Mouse (Mus musculus) layer of hippocampus, adult 9-11 months (tissue): ENCODE results near the gene Selenow.
A peak's percentile ranks its signal among the peaks of the same experiment; 100 is the strongest.

Experiments used
- DNase-seq: peaks from one replicate; pipeline ENCODE4 v3.0.0; 2022

The Selenow gene

GRCm38 (mm10) chr7:15922220-15922773, at the start of gene Selenow:
TSS of gene Selenow (minus strand) at chr7:15922402.
- DNase-seq = peak; percentile 94

DNA sequence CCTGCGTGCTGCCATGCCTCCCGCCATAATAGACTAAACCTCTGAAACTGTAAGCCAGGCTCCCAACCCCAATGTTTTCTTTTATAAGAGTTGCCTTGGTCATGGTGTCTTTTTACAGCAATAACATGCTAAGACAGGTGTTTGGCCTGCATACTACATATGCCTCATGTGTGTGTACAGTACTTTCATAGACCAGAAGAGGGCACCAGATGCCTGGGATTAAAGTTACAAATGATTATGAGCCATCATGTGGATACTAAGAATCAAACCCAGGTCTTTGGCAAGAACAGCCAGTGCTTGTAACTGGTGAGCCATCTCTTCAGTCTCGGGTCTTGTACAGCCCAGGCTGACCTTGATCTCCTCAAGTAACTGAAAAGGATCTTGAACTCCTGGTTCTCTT, 47.5 kb upstream of the Selenow start:
- DNase-seq = no peak

DNA sequence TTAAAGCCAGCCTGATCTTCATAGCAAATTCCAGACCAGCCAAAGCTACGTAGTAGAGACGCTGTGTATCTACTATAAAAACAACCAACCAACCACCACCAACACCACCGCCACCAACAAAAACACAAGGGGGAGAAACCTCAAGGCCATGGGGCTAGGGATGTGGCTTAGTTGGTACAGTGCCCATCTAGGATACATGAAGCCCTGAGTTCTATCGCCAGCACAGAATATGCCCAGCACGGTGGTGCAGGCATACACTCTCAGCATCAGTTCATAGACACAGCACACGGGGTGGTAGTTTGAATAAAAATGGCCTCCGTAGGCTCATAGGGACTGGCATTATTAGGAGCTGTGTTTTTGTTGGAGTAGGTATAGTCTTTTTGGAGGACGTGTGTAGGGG, 46.1 kb upstream of the Selenow start:
- DNase-seq = no peak

DNA sequence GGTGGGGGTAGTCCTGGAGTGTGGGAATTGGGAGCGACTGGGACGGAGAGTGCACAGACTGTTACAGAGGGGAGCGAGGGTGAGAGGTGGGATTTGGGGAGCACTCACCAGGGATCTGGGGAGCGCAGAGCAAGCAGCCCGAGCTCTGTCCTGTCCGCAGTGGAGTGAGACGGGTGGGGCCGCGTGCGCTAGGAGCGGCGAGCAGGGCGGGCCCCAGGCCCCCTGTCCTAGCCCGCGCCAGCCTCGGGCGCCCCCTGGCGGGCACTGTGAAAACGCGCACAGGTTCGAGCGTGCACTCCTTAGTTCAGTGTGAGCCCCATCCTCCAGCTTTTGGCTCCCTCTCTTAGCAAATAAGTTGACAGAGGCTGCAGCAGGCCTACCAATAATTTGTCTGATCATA, 45.1 kb upstream of the Selenow start, which contains the start of gene Ehd2:
Gene Ehd2, minus strand, starts transcription at position 256 of the 400 bp plus-strand sequence.
- DNase-seq = no peak

GRCm38 (mm10) chr7:15966489-15966888, 44.3 kb upstream of the Selenow start:
- DNase-seq = no peak

DNA sequence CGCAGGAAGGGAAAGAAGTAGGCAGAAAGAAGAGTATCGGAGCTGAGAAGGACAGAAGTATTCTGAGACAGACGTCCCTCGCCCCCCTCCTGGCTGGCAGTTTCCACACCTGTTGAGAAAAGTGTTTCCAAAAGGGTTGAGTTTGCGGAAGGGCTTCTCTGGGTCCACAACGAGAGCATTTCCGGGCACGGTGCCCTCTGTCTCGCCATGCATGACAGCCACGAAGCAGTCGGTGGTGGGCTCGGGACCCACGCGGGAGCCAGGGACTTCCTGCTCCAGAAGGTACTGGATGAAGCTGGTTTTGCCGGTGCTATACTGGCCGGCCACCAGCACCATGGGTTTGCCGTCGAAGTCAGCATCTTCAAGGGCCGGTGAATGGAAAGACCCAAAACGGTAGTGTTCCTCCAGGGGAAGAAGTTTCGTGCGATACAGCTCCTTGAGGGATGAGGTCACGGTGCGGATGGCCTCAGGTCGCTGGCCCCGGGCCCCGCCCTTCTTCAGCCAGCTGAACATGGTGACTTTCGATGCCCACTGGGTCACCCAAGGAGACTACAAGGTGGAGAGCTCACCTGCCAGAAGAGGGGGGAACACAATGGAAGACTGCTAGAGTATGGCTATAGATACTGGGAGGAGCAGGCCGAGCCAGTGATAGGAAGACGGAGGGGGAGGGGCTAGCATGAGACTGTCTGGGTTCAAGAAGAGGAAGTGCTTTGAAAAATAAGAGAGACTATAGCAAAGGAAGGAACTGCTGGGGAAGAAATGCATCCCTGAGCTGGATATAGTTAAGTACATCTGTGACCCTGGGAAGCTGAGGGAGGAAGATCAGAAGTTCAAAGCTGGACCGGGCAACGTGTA, 41.8 kb upstream of the Selenow start:
- no peak for DNase-seq

GRCm38 (mm10) chr7:15962311-15963288, 40.4 kb upstream of the Selenow start:
- DNase-seq = peak; percentile 50

DNA sequence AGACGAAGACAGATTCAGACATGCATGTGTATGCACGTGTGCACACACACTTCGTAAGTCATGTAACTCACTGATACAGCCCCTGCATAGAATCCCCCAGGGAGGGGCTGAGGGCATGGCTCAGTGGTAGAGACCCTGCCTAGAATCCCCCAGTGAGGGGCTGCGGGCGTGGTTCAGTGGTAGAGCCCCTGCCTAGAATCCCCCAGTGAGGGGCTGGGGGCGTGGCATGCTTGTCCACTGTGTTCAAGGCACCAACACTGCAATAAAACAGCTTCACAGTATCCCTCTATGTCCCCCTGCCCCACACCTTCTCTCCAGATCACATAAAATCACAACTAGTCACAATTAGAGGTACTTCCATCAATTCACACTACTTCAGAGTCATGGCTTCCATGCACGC, 39.6 kb upstream of the Selenow start:
- DNase-seq = no peak

DNA sequence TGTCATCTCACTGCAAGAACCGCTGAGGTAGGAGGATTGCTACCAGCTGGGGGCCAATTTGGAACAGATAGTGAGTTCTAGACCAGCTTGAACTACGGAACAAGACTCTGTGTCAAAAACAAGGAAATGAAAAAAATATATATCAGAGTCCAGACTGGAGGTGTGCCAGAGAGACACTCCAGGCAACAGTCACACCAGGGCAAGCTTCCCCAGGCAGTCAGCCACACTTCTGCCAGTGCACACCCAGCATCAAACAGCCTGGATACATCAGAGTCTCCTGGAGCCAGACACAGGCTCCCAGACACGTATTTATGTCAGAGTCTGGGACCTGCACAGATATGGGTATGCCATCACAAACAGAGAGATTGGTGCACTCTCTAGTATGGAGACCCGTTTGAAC, 39.0 kb upstream of the Selenow start:
- DNase-seq = no peak

DNA sequence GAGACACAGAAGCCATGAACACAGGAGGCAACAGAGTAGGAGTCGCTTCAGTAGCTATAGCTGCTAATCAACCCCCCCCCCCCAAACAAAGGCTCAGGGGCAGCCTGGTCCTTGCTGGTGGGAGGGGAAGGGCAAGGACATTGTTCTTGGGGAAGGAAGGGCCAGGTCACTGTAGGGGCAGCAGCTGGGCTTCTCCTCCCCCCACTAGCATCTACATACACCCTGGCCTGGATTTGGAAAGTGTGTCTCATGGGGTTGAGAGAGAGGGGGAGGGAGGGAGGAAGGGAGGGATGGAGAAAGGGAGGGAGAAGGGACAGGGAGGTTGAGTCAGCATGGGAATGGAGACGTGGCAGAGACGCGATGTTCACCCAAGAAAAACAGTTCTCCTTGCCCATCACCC, 38.5 kb upstream of the Selenow start:
- DNase-seq = no peak

DNA sequence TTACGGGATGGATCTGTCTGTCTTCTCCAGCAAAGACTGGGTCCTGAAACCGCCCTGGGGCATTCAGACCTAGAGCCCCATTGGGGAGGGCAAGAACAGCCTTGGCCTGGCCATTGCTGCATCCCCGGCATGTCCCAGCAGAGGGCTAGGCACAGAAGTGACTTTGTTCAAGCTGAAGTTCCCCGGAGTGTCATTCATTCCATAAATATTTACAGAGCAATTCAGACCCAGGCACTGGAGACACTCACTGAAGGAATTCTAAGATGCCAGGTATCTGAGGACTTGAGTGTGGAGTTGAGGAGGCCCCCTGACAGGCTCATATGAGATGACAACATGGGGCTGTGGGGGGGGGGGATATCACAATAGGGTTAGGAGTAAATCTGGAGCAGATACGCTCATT, 33.9 kb upstream of the Selenow start:
- DNase-seq = no peak

DNA sequence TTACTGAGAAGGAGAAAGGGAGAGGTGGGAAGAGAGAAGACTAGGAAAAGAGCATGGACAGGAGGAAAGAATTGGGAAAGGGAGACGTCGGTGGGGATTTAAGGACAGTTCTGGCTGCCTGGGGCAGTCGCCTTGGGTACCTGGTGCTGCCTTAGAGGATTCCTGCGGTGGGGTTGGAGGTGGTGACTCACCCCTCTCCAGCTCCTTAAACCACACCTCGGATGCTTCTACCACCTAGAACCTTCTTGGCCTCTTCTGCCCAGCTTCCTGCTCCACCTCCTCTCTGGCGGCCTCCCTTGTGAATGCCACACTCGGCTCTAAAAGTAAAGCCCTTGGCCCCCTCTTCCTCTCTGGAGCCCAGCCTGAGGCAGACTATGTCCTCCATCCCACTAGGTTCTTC, 33.3 kb upstream of the Selenow start:
- DNase-seq = no peak

GRCm38 (mm10) chr7:15954978-15955443, 32.8 kb upstream of the Selenow start:
- DNase-seq = no peak

DNA sequence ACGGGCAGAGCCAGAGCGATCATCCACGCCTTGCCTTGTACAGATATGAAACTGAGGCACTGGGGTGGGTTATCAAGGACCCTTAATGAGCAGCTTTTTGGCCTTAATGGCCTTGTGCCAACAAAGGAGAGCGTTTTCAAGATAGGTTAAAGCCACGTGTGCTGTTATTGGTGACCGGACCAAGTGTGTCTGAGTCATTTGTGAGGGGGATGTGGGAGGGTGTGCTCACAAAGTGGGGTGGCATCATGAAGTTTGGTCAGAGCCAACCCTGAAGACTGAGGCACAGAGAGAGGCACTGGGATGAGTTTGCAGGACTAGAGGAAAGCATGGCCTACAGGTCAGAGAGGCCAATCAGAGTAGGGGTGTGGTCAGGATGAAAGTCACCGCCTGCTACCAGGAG, 32.2 kb upstream of the Selenow start:
- DNase-seq = no peak

GRCm38 (mm10) chr7:15953307-15954074, 31.3 kb upstream of the Selenow start:
- DNase-seq = no peak

GRCm38 (mm10) chr7:15952416-15952815, 30.2 kb upstream of the Selenow start:
- no peak for DNase-seq

GRCm38 (mm10) chr7:15950008-15950407, 27.8 kb upstream of the Selenow start:
- DNase-seq = no peak

DNA sequence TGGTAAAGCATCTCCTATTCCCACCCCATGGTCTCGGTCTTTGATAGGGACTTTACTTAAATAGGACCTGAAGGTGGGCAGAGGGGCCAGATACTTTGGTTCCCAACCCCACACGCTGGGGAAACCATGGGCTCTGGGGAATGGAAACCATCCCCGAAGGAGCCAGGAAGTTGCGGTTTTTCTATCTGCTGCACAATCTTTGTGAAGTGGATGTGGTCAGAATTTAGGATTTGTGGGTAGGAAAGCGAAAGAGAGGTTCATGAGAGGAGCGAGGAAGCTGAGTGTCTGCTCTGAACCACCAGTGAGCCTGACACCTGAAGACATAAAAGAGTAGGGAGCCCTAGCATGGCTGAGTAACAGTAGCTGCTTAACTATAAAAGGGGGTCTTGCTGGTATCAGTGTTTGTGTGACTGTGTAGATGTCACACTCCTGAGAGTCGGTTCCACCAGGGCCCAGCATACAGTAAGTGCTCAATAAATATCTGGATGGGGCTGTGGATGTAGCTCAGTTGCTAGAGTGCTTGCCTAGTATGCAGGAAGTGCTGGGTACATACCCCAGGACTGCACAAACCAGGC, 27.1 kb upstream of the Selenow start:
- DNase-seq = no peak

DNA sequence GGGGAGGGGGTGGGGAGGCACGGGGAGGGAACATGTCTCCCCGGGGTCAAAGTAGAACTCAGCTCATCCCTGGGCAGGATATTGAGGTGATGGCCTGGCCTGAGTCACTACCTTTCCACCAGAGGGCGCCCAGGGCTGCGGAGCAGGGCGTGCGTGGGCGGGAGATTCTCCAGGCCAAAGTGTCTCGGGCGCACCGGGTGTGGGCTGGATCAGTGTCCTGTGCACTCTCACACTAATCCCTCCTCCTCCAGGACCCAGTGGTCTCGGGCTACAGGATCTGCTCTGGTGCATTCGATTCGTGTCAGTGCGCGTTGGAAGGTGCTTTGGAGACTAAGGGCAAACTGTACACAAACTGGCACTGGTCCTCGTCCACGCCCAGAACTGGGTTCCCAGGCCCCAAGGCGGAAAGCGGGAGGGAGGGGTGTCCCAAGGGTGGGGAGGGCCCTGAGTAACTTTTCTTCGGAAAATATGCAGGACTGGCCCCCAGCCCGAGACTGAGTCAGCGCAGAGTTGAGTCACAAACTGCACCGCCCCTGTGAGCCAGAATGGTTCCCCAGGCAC, 26.3 kb upstream of the Selenow start:
- DNase-seq = peak; percentile 70

DNA sequence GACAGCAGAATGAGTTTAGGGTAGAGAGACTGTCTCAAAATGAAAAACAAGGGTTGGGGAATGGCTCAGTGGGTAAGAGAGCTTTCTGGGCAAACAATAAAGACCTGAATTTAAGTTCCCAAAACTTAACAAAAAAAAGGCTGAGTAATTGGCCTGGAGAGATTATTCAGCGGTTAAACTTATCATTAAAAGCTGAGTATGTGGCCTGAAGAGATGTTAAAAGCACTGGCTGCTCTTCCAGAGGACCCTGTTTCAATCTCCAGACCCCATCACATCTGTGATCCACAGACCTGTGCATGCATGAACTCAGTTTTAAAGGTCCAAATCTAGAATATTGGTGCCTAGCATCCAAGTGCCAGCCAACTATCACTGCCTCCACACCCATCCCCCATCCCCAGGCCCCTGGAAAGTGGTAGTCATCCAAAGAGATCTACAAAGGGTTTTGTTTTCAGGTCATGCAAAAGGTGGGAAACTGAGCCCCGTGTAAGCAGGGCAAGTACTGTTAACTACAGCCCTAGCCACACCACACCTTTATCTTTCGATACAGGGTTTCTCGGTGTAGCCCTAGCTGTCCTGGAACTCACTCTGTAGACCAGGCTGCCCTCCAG, 25.6 kb upstream of the Selenow start:
- no peak for DNase-seq
